Comparison of ENCODE assay signal across 1 mouse cellular context in the genomic region with DNA sequence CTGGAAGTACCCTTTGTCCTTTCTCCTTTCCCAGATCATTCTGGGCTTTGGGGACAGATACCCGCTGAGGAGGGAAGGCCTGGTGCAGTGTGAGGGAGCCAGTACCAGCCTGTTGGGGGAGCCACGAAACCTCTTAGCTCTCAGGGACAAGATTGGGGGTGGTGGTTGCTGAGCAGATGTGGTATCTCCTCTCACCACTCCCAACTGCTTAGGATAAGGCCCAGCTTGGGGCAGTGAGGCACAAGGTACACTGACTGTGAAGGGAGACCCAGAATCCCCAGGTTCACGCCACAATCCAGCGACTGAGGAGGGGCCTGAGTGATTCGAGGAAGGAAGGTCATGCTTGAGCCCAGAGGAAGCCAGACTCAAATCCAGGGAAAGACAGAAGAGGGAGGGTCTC.
A peak's percentile ranks its signal among the peaks of the same experiment; 100 is the strongest.
TF ChIP-seq lines count a peak whose summit lies in the region.

No protein-coding gene starts in this region.

TF ChIP-seq in MEL, 35 proteins besides CTCF, POLR2A, EP300 and RAD21 (continued from another document):
- TF ChIP-seq POLR2AphosphoS5 (IDR thresholded peaks at IDR 0.05; ENCODE audit: borderline replicate concordance, low read depth, low read length) (no peak), MXI1 (IDR thresholded peaks at IDR 0.05; ENCODE audit: low read depth, low read length) (0 out of 2 replicates have a peak, but pooled peaks have one; percentile 29), MAX (IDR thresholded peaks at IDR 0.05; ENCODE audit: low read length) (no peak), ZNF384 (IDR thresholded peaks at IDR 0.05; ENCODE audit: low read depth, low read length) (no peak), ZKSCAN1 (IDR thresholded peaks at IDR 0.05; ENCODE audit: low read depth, low read length) (no peak), CHD1 (IDR thresholded peaks at IDR 0.05; ENCODE audit: low read depth, low read length) (no peak), RCOR1 (IDR thresholded peaks at IDR 0.05; ENCODE audit: low read depth, low read length) (peak; percentile 47; the same call in 1 of the 2 replicates), MYC (IDR thresholded peaks at IDR 0.05; ENCODE audit: low read depth, low read length) (no peak), GABPA (IDR thresholded peaks at IDR 0.05; ENCODE audit: low read depth, low read length) (no peak), ELF1 (IDR thresholded peaks at IDR 0.05; ENCODE audit: low read depth, low read length) (no peak), NELFE (IDR thresholded peaks at IDR 0.05; ENCODE audit: low read depth, low read length) (no peak), USF2 (IDR thresholded peaks at IDR 0.05; ENCODE audit: borderline replicate concordance in 1 of 2, insufficient read depth in 1 of 2, low read depth in 1 of 2, low read length in 2 of 2) (no peak), MAFK (IDR thresholded peaks at IDR 0.05; ENCODE audit: borderline replicate concordance, low read depth, low read length) (no peak), POLR2AphosphoS2 (IDR thresholded peaks at IDR 0.05; ENCODE audit: low read length) (no peak), MYB (IDR thresholded peaks at IDR 0.05; ENCODE audit: low read depth, low read length) (0 out of 2 replicates have a peak, but pooled peaks have one; percentile 14), NRF1 (IDR thresholded peaks at IDR 0.05; ENCODE audit: insufficient read depth, low read depth, low read length, poor library complexity, severe bottlenecking) (no peak), MEF2A (IDR thresholded peaks at IDR 0.05; ENCODE audit: extremely low read depth, insufficient replicate concordance, low read depth, low read length, poor library complexity, severe bottlenecking) (no peak), BHLHE40 (IDR thresholded peaks at IDR 0.05; ENCODE audit: borderline replicate concordance, low read depth, low read length) (no peak), UBTF (IDR thresholded peaks at IDR 0.05; ENCODE audit: borderline replicate concordance, insufficient read depth, low read depth, low read length) (no peak), GATA1 (IDR thresholded peaks at IDR 0.05; ENCODE audit: low read depth, low read length) (peak; percentile 79), E2F4 (IDR thresholded peaks at IDR 0.05; ENCODE audit: borderline replicate concordance, low read depth, low read length) (no peak), SIN3A (IDR thresholded peaks at IDR 0.05; ENCODE audit: low read length) (peak; percentile 72), KAT2A (conservative IDR thresholded peaks at IDR 0.05; ENCODE audit: low read depth, low read length) (no peak), JUND (IDR thresholded peaks at IDR 0.05; ENCODE audit: low read depth, low read length) (no peak), TCF12 (IDR thresholded peaks at IDR 0.05; ENCODE audit: low read depth, low read length) (peak; percentile 91), USF1 (IDR thresholded peaks at IDR 0.05; ENCODE audit: low read depth, low read length) (no peak), MAZ (IDR thresholded peaks at IDR 0.05; ENCODE audit: low read depth, low read length) (peak; percentile 42; the same call in 1 of the 2 replicates), ZMIZ1 (IDR thresholded peaks at IDR 0.05; ENCODE audit: low read depth, low read length) (no peak), ZC3H11A (IDR thresholded peaks at IDR 0.05; ENCODE audit: low read depth, low read length) (peak; percentile 35; the same call in 1 of the 2 replicates), HCFC1 (IDR thresholded peaks at IDR 0.05; ENCODE audit: low read depth, low read length) (peak; percentile 55), SMC3 (IDR thresholded peaks at IDR 0.05; ENCODE audit: low read depth, low read length) (peak; percentile 46; the same call in 1 of the 2 replicates), ETS1 (IDR thresholded peaks at IDR 0.05; ENCODE audit: low read depth, low read length) (peak; percentile 53), TAL1 (IDR thresholded peaks at IDR 0.05; ENCODE audit: low read length) (peak; percentile 72)
